Mouse (Mus musculus): Measurements from ENCODE around the gene Cdkn2b. TPM values are rescaled to one million over a fixed set of nuclear protein-coding genes. Genes with fewer than 3 reads are reported as not detected.

Gene Cdkn2b
- polyA plus RNA-seq, 1 experiment from 2014 or later, result 0.78 TPM

DNA sequence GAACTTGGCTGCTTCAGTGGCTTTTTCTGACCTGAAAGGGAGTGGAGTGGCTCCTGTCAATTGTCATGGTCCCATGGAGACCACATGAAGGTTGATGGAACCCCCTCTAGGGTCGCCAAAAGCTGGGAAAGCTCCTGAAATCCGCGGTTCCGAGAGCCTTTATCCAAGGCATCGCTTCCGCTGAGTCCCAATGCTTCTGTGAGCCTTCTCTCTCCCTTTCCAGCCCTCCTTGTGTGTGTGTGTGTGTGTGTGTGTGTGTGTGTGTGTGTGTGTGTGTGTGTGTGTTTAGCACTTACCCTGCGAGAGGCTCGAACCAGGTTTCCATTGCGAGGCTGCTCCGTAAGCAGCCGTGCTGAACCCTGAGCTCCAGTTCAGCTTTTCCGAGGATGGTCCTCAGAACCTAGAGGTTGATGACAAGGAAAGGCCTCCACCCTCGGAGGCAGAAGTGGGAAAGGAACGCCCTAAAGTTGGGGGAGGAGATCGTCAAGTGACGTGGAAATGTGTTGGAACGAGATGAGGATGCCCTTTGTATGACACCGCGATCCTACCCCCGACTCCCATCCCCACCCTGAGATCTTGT lies 37.8 kb downstream of the Cdkn2b start:
- no peak overlapping the region for H3K4me3 ChIP-seq
- no peaks in the 10 kb centered on the region for H3K9me3 ChIP-seq
- H3K27me3 ChIP-seq, result peaks cover 97% of the 10 kb centered on the region
- H3K4me1 ChIP-seq (replicated peaks), result no peaks in the 10 kb centered on the region
- no peak for ATAC-seq (ENCODE audit: low read depth)
- no peak overlapping the region for H3K9ac ChIP-seq
- no peak overlapping the region for H3K4me2 ChIP-seq
- H3K27ac ChIP-seq (replicated peaks), result no peak overlapping the region
- WGBS, result 1% methylated on average over 20 of the region's 20 CpGs
- H3K36me3 ChIP-seq, result no peaks in the 10 kb centered on the region

DNA sequence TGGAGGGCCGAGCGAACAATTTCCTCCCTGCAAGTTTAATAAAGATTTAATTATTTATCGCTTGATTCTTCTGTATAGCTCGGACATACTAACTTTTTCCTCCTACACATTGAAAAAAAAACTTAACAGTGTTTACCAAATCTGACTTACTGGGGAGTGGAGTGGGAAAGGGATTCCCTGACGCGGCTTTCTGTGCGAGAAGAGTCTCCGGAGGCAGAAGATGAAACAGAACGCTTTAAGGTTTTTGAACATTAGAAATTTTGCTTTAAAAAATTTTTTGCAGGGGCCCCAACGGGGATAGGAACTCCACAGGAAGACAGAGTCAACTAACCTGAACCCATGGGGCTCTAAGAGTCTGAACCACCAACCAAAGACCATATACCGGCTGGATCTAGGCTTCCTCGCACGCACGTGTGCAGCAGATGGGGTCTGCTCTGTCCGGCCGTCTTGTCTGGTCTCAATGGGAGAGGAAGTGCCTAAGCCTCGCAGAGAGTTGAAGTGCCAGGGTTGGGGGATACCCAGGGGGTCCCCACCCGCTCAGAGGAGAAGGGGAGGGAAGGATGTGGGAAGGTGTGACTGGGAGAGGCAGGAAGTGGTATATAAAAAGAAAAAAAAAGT lies 38.6 kb downstream of the Cdkn2b start:
- H3K9me3 ChIP-seq, result no peaks in the 10 kb centered on the region
- no peak overlapping the region for H3K9ac ChIP-seq
- no peak overlapping the region for H3K4me3 ChIP-seq
- no peaks in the 10 kb centered on the region for H3K4me1 ChIP-seq (replicated peaks)
- H3K36me3 ChIP-seq, result no peaks in the 10 kb centered on the region
- no peak for ATAC-seq (ENCODE audit: low read depth)
- no peak overlapping the region for H3K27ac ChIP-seq (replicated peaks)
- whole genome bisulfite sequencing, result 3% methylated on average over 18 of the region's 18 CpGs
- H3K27me3 ChIP-seq, result peaks cover 95% of the 10 kb centered on the region
- H3K4me2 ChIP-seq, result no peak overlapping the region

DNA sequence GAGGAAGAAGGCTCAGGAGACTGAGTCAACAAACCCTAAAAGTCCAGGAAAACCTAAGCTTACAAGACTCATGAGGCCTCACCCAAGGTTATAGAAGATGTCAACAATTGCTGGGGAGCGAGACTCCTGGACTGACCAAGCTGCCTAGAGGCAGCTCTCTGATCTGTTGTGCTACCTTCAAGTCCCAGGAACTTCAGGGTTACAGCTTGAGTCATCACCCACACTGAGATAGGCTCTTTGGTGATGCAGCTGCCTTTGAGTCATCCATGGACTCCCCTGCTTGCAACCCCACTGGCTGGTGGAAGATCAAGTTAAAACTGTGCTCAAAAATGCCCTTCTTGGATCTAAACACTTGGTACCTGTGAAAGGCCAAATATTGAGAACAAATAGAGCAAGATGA lies 53.1 kb downstream of the Cdkn2b start:
- H3K9ac ChIP-seq, result no peak overlapping the region
- 88% methylated on average over 1 of the region's 1 CpGs for WGBS

More for the DNA sequence above, 53.1 kb downstream of the Cdkn2b start:
- Histone ChIP-seq H3K36me3 (no peaks in the 10 kb centered on the region), H3K9me3 (no peaks in the 10 kb centered on the region), H3K27me3 (no peaks in the 10 kb centered on the region), H3K4me1 (replicated peaks) (no peaks in the 10 kb centered on the region), H3K4me2 (no peak overlapping the region), H3K4me3 (no peak overlapping the region), H3K27ac (replicated peaks) (no peak overlapping the region)
- no peak for ATAC-seq (ENCODE audit: low read depth)

Other genes starting within 250 kb of the Cdkn2b start
- gene Mtap, start 173.9 kb downstream of the Cdkn2b start, polyA plus RNA-seq (2015; fragmentation: Nextera tagmentation; extraction: Ambion mirVana), result 23.9 and 28.8 TPM in 2 replicates
- gene Cdkn2a, start 16.4 kb downstream of the Cdkn2b start, polyA plus RNA-seq (2015; fragmentation: Nextera tagmentation; extraction: Ambion mirVana), result not detected in 2 replicates